Mouse (Mus musculus): ENCODE measurements around the gene Col6a2.
A peak's percentile ranks its signal among the peaks of the same experiment; 100 is the strongest.

Gene Col6a2

GRCm38 (mm10) chr10:76622928-76623680 lies at the start of gene Col6a2:
Gene Col6a2, minus strand, starts transcription at chr10:76623630.
- DNase-seq = peak; percentile 61

- no peak for DNase-seq
Measured at GRCm38 (mm10) chr10:76671939-76672338, 48.5 kb upstream of the Col6a2 start.

GRCm38 (mm10) chr10:76668947-76669284 lies 45.5 kb upstream of the Col6a2 start:
- DNase-seq = no peak

GRCm38 (mm10) chr10:76668261-76668946 lies 45.0 kb upstream of the Col6a2 start:
- DNase-seq = no peak

GRCm38 (mm10) chr10:76667197-76667805 lies 43.9 kb upstream of the Col6a2 start:
- DNase-seq = no peak

- DNase-seq = no peak
Measured at GRCm38 (mm10) chr10:76665551-76665950, 42.1 kb upstream of the Col6a2 start.

- no peak for DNase-seq
Measured at GRCm38 (mm10) chr10:76664156-76665115, 41.0 kb upstream of the Col6a2 start.

GRCm38 (mm10) chr10:76653345-76654336 lies 30.2 kb upstream of the Col6a2 start:
- no peak for DNase-seq

GRCm38 (mm10) chr10:76650662-76651342 lies 27.4 kb upstream of the Col6a2 start:
- DNase-seq = no peak

- DNase-seq = no peak
Measured at GRCm38 (mm10) chr10:76648738-76649137, 25.3 kb upstream of the Col6a2 start.

- DNase-seq = no peak
Measured at GRCm38 (mm10) chr10:76647390-76647789, 24.0 kb upstream of the Col6a2 start.

GRCm38 (mm10) chr10:76645686-76646085 lies 22.3 kb upstream of the Col6a2 start:
- DNase-seq = no peak

- no peak for DNase-seq
Measured at GRCm38 (mm10) chr10:76645066-76645465, 21.6 kb upstream of the Col6a2 start.

- no peak for DNase-seq
Measured at GRCm38 (mm10) chr10:76643999-76644398, 20.6 kb upstream of the Col6a2 start.

- no peak for DNase-seq
Measured at GRCm38 (mm10) chr10:76643446-76643845, 20.0 kb upstream of the Col6a2 start.

- DNase-seq = no peak
Measured at GRCm38 (mm10) chr10:76642628-76643434, 19.4 kb upstream of the Col6a2 start.

- no peak for DNase-seq
Measured at GRCm38 (mm10) chr10:76641894-76642627, 18.6 kb upstream of the Col6a2 start.

- DNase-seq = no peak
Measured at GRCm38 (mm10) chr10:76639952-76640351, 16.5 kb upstream of the Col6a2 start.

- DNase-seq = no peak
Measured at GRCm38 (mm10) chr10:76636601-76637000, 13.2 kb upstream of the Col6a2 start.

All from thymus, postnatal 14 days (tissue).